Mouse (Mus musculus) liver, embryonic 11.5 days (tissue): ENCODE data around the gene Nhej1. TPM values are rescaled to one million over a fixed set of nuclear protein-coding genes. Genes with fewer than 3 reads are reported as not detected.

Source experiments
- ATAC-seq: fragments of 200-750 bp; cut with Nextera tagmentation; replicated peaks from 2 replicates; pipeline ENCODE4 v1.8.0; 2017; ENCODE audit warnings: moderate number of reproducible peaks, mild to moderate bottlenecking, moderate TSS enrichment, moderate library complexity; ENCODE audit not compliant: low FRiP score
- DNase-seq: peaks from one replicate; pipeline ENCODE4 v3.0.0-alpha.2; 2017; ENCODE audit warnings: low spot score
- H3K27ac ChIP-seq: fragments of 300-500 bp; sonication (generic); 2 replicates; pipeline ENCODE4 v1.5.1; 2014; ENCODE audit warnings: mild to moderate bottlenecking, low read depth, low read length, control low read depth
- H3K27me3 ChIP-seq: fragments of 300-500 bp; sonication (generic); replicated peaks from 2 replicates; pipeline ENCODE4 v1.6.1; 2014; ENCODE audit warnings: low read length, mixed read lengths; ENCODE audit not compliant: control insufficient read depth, insufficient read depth
- H3K36me3 ChIP-seq: fragments of 300-500 bp; sonication (generic); 2 replicates; pipeline ENCODE4 v1.6.1; 2014; ENCODE audit warnings: mild to moderate bottlenecking, low read length, moderate library complexity, mixed read lengths; ENCODE audit not compliant: control insufficient read depth, insufficient read depth
- H3K4me1 ChIP-seq: fragments of 300-500 bp; sonication (generic); replicated peaks from 2 replicates; pipeline ENCODE4 v1.6.1; 2014; ENCODE audit warnings: low read length, mixed read lengths; ENCODE audit not compliant: control insufficient read depth, insufficient read depth
- H3K4me2 ChIP-seq: fragments of 300-500 bp; sonication (generic); 2 replicates; pipeline ENCODE4 v1.6.1; 2014; ENCODE audit warnings: mild to moderate bottlenecking, control low read depth, moderate library complexity
- H3K4me3 ChIP-seq: fragments of 300-500 bp; sonication (generic); 2 replicates; pipeline ENCODE4 v1.5.1; 2014; ENCODE audit warnings: low read depth, low read length, control low read depth
- H3K9ac ChIP-seq: fragments of 300-500 bp; sonication (generic); 2 replicates; pipeline ENCODE4 v1.6.1; 2014; ENCODE audit warnings: low read depth, low read length, control low read depth
- H3K9me3 ChIP-seq: fragments of 300-500 bp; sonication (generic); 2 replicates; pipeline ENCODE4 v1.6.1; 2016; ENCODE audit warnings: low read length, inconsistent platforms, mixed read lengths; ENCODE audit not compliant: control insufficient read depth
- WGBS: fragments of 180-500 bp; shearing (Covaris S2); extraction: QIAGEN DNeasy Blood & Tissue Kit; methylation state at CpG from one replicate; pipeline ENCODE4 v1.1.7; 2014; 5-methylcytosine and 5-hydroxymethylcytosine counted together
- polyA plus RNA-seq: library from polyadenylated mRNA; unstranded; fragments of >200 nt; fragmentation: Nextera tagmentation; extraction: Ambion mirVana; gene quantifications from 2 replicates; pipeline ENCODE4 v1.2.1, GENCODE M21; 2014

The Nhej1 gene
- polyA plus RNA-seq, 1 experiment from 2014 or later: 6.8 TPM

GRCm38 (mm10) chr1:74939762-74940161 is 185.2 kb downstream of the Nhej1 start:
- Histone ChIP-seq H3K36me3 (no peaks in the 10 kb centered on the region), H3K4me2 (no peak overlapping the region), H3K27me3 (peaks cover 20% of the 10 kb centered on the region), H3K9me3 (no peaks in the 10 kb centered on the region), H3K9ac (no peak overlapping the region), H3K4me1 (no peaks in the 10 kb centered on the region), H3K4me3 (no peak overlapping the region), H3K27ac (no peak overlapping the region)
- DNase-seq: no peak
- WGBS: 10% methylated on average over 3 of the region's 3 CpGs
- no peak for ATAC-seq

DNA sequence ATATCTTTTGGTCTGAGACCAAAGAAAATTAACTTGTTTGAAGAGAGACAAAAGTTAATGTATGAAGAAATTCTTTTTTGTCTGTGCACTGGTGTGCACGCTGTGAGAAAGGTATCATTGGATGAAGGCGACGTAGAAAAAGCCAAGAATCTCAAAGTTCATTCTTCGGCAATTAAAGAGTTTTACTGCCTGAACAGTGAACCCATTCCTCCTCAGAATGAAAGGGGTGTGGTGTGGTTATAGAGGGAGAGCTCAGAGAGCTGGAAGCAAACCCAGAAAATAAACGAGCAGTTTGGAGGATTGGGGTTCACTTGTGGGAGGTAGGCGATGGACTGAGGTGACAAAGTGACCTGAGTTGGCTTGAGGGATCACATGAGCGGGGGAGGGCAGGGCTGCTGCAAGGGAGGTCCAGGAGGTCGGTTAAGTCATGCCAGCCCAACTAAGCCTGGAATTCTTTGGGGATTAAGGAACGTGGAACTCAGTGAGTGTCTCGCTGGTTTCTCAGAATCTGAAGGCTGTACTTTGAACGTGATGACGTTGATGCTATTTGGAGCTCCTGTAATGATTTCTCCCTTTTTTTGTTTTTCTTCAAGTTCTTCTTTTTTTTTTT is 188.7 kb downstream of the Nhej1 start:
- no peak for ATAC-seq
- no peak overlapping the region for H3K4me2 ChIP-seq
- H3K9me3 ChIP-seq: no peaks in the 10 kb centered on the region
- H3K9ac ChIP-seq: no peak overlapping the region
- H3K4me1 ChIP-seq: no peaks in the 10 kb centered on the region
- DNase-seq: no peak
- peaks cover 22% of the 10 kb centered on the region for H3K27me3 ChIP-seq
- 41% methylated on average over 12 of the region's 12 CpGs for WGBS
- H3K36me3 ChIP-seq: no peaks in the 10 kb centered on the region
- H3K27ac ChIP-seq: no peak overlapping the region
- H3K4me3 ChIP-seq: no peak overlapping the region

- 3% methylated on average over 18 of the region's 18 CpGs for WGBS
- Histone ChIP-seq H3K4me3 (no peak within 1 kb of the TSS), H3K4me2 (peak within 1 kb of the TSS; percentile 21; the same call in 1 of the 2 replicates), H3K9ac (no peak within 1 kb of the TSS), H3K4me1 (no peaks in the 10 kb centered on the region), H3K9me3 (no peaks in the 10 kb centered on the region), H3K36me3 (no peaks in the 10 kb centered on the region), H3K27me3 (peaks cover 22% of the 10 kb centered on the region), H3K27ac (no peak within 1 kb of the TSS)
- ATAC-seq: no peak
- DNase-seq: no peak
Measured at GRCm38 (mm10) chr1:74935402-74935801, 189.6 kb downstream of the Nhej1 start, which contains the start of gene Cfap65. Cfap65 (minus strand) TSS chr1:74935599.

DNA sequence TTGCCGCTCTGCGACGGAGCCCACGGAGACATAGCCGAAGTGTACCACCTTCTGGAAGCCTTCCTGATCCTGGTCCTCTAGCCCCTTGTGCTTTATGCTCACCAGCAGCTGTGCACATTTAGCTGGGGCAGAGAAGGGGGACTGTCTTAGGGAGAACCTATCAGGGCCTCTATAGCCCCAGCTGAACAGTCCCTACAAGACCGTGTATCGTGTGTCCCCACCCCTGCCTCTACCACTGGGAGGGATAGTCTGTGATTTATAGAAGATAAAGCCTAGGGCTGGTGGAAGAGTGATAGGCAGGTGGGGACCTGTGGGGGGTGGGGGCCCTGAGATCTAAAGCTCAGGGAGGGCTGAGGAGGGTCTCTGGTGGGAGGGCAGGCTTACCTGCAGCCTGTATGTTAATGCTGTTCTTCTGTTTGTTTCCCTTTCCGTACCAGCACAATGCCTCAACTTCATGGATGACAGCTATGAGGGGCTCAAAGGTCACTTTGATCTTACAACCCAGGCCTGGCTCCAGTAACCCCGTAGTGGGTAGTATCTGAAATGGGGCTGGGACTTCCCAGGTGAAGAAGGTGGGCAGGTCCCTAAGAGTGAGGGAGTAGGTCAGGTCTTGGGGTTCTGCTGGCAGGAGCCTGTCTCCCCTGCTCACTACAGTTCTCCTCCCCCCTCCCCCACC is 197.2 kb downstream of the Nhej1 start:
- no peaks in the 10 kb centered on the region for H3K4me1 ChIP-seq
- H3K36me3 ChIP-seq: no peaks in the 10 kb centered on the region
- no peak overlapping the region for H3K4me2 ChIP-seq
- DNase-seq: no peak
- 73% methylated on average over 9 of the region's 9 CpGs for WGBS
- H3K9me3 ChIP-seq: no peaks in the 10 kb centered on the region
- H3K27me3 ChIP-seq: peaks cover 24% of the 10 kb centered on the region; the same call in 1 of the 2 replicates
- H3K4me3 ChIP-seq: no peak overlapping the region
- H3K27ac ChIP-seq: no peak overlapping the region
- no peak overlapping the region for H3K9ac ChIP-seq
- no peak for ATAC-seq

- Histone ChIP-seq H3K4me1 (no peaks in the 10 kb centered on the region), H3K9me3 (no peaks in the 10 kb centered on the region), H3K36me3 (no peaks in the 10 kb centered on the region), H3K27ac (no peak overlapping the region), H3K4me3 (no peak overlapping the region), H3K9ac (no peak overlapping the region), H3K27me3 (peaks cover 24% of the 10 kb centered on the region; the same call in 1 of the 2 replicates), H3K4me2 (no peak overlapping the region)
- 38% methylated on average over 6 of the region's 6 CpGs for WGBS
- ATAC-seq (no peak), DNase-seq (no peak)
Measured at GRCm38 (mm10) chr1:74926721-74927120, 198.3 kb downstream of the Nhej1 start.

GRCm38 (mm10) chr1:74924464-74924863 is 200.5 kb downstream of the Nhej1 start:
- 56% methylated on average over 4 of the region's 4 CpGs for WGBS
- no peaks in the 10 kb centered on the region for H3K4me1 ChIP-seq
- H3K27me3 ChIP-seq: peaks cover 21% of the 10 kb centered on the region; the same call in 1 of the 2 replicates
- no peak overlapping the region for H3K27ac ChIP-seq
- DNase-seq: no peak
- no peak overlapping the region for H3K9ac ChIP-seq
- H3K4me3 ChIP-seq: no peak overlapping the region
- no peaks in the 10 kb centered on the region for H3K36me3 ChIP-seq
- no peak for ATAC-seq
- H3K9me3 ChIP-seq: no peaks in the 10 kb centered on the region
- no peak overlapping the region for H3K4me2 ChIP-seq

Other genes starting within 250 kb of the Nhej1 start
- gene Fev, start 239.8 kb downstream of the Nhej1 start, polyA plus RNA-seq: 0.23 and 0.31 TPM in 2 replicates
- not detected in 2 replicates for gene Cryba2, start 232.1 kb downstream of the Nhej1 start, polyA plus RNA-seq
- not detected in 2 replicates for gene Cfap65, start 189.6 kb downstream of the Nhej1 start, polyA plus RNA-seq
- gene Ihh, start 173.5 kb downstream of the Nhej1 start, polyA plus RNA-seq: 2.2 and 2.7 TPM in 2 replicates
- 0.23 and 0.42 TPM in 2 replicates for gene Slc23a3, start 8.7 kb upstream of the Nhej1 start, polyA plus RNA-seq
- 63.4 and 68.3 TPM in 2 replicates for gene Cnppd1, start 17.5 kb upstream of the Nhej1 start, polyA plus RNA-seq
- 72.5 and 72.9 TPM in 2 replicates for gene Retreg2, start 17.6 kb upstream of the Nhej1 start, polyA plus RNA-seq
- gene Zfand2b, start 43.4 kb upstream of the Nhej1 start, polyA plus RNA-seq: 45.4 and 50.9 TPM in 2 replicates
- gene Abcb6, start 55.2 kb upstream of the Nhej1 start, polyA plus RNA-seq: 70.5 and 74.1 TPM in 2 replicates
- gene Ankzf1, start 67.0 kb upstream of the Nhej1 start, polyA plus RNA-seq: 20.5 and 21.5 TPM in 2 replicates
- gene Atg9a, start 67.0 kb upstream of the Nhej1 start, polyA plus RNA-seq: 20.0 and 24.1 TPM in 2 replicates
- 8.0 and 9.1 TPM in 2 replicates for gene Glb1l, start 85.6 kb upstream of the Nhej1 start, polyA plus RNA-seq
- gene Stk16, start 85.6 kb upstream of the Nhej1 start, polyA plus RNA-seq: 122 and 131 TPM in 2 replicates
- gene Tuba4a, start 94.7 kb upstream of the Nhej1 start, polyA plus RNA-seq: 282 and 298 TPM in 2 replicates
- not detected in 2 replicates for gene A630095N17Rik, start 106.9 kb upstream of the Nhej1 start, polyA plus RNA-seq
- gene Dnajb2, start 111.2 kb upstream of the Nhej1 start, polyA plus RNA-seq: 13.6 and 17.5 TPM in 2 replicates
- 0.55 and 1.0 TPM in 2 replicates for gene Ptprn, start 139.3 kb upstream of the Nhej1 start, polyA plus RNA-seq
- gene Resp18, start 153.2 kb upstream of the Nhej1 start, polyA plus RNA-seq: 0.40 TPM in 1 of 2 replicates, not detected in the other
- 83.7 and 98.7 TPM in 2 replicates for gene Dnpep, start 192.8 kb upstream of the Nhej1 start, polyA plus RNA-seq
- gene Des, start 235.1 kb upstream of the Nhej1 start, polyA plus RNA-seq: 13.3 and 14.5 TPM in 2 replicates